Mouse (Mus musculus) MEL (cell line): ENCODE results near the gene Slc13a4. TPM values are rescaled to one million over a fixed set of nuclear protein-coding genes. Genes with fewer than 3 reads are reported as not detected.

Experiments used
- DNase-seq: peaks from one replicate; pipeline ENCODE4 v3.0.0; 2011; ENCODE audit warnings: low read depth, low spot score
- H3K27ac ChIP-seq: 2 replicates; pipeline ENCODE4 v1.5.1; 2012; ENCODE audit warnings: low read depth, mild to moderate bottlenecking, control low read depth, low read length, moderate library complexity; ENCODE audit not compliant: control insufficient read depth
- H3K27me3 ChIP-seq, 2 experiments: fragments of 150-350 bp in 1 of 2; sonication (generic) in 1 of 2; 2 replicates each; pipeline ENCODE4 v1.6.1; 2012; ENCODE audit warnings: low read length in 2 of 2, mild to moderate bottlenecking in 2 of 2, improper control_type of control experiment in 1 of 2, moderate library complexity in 1 of 2; ENCODE audit not compliant: insufficient read depth in 2 of 2, control insufficient read depth in 1 of 2
- H3K36me3 ChIP-seq, 2 experiments: 2 replicates each; pipeline ENCODE4 v1.6.1; 2012 to 2014; ENCODE audit warnings: low read length in 2 of 2, improper control_type of control experiment in 1 of 2, inconsistent platforms in 1 of 2, mild to moderate bottlenecking in 1 of 2; ENCODE audit not compliant: insufficient read depth in 2 of 2, control insufficient read depth in 1 of 2
- H3K4me1 ChIP-seq, 2 experiments: fragments of 150-350 bp in 1 of 2; sonication (generic) in 1 of 2; 2 replicates each; pipeline ENCODE4 v1.6.1; 2012; ENCODE audit warnings: low read length in 2 of 2, improper control_type of control experiment in 1 of 2, mild to moderate bottlenecking in 1 of 2; ENCODE audit not compliant: insufficient read depth in 2 of 2, control insufficient read depth in 1 of 2
- H3K4me3 ChIP-seq, 2 experiments: fragments of 150-350 bp in 1 of 2; sonication (generic) in 1 of 2; 2 replicates each; pipeline ENCODE4 v1.5.1; 2012; ENCODE audit warnings: low read depth in 2 of 2, low read length in 2 of 2, mild to moderate bottlenecking in 2 of 2, moderate library complexity in 2 of 2, control low read depth in 1 of 2, improper control_type of control experiment in 1 of 2; ENCODE audit not compliant: control insufficient read depth in 1 of 2, insufficient read depth in 1 of 2
- H3K79me2 ChIP-seq: 2 replicates; pipeline ENCODE4 v1.6.1; 2012; ENCODE audit warnings: mild to moderate bottlenecking, low read length, moderate library complexity; ENCODE audit not compliant: control insufficient read depth, poor library complexity, insufficient read depth
- H3K9ac ChIP-seq: 2 replicates; pipeline ENCODE4 v1.6.1; 2012; ENCODE audit warnings: low read depth, mild to moderate bottlenecking, control low read depth, low read length, moderate library complexity; ENCODE audit not compliant: control insufficient read depth, poor library complexity, severe bottlenecking
- H3K9me3 ChIP-seq: fragments of 150-350 bp; sonication (generic); replicated peaks from 2 replicates; pipeline ENCODE4 v1.6.1; 2012; ENCODE audit warnings: mild to moderate bottlenecking, low read length, improper control_type of control experiment, moderate library complexity; ENCODE audit not compliant: insufficient read depth
- CHD2 ChIP-seq: IDR thresholded peaks from 2 replicates; pipeline ENCODE4 v1.6.1; 2011; ENCODE audit warnings: low read length, improper control_type of control experiment
- E2F4 ChIP-seq: IDR thresholded peaks from 2 replicates; pipeline ENCODE4 v1.6.1; 2011; ENCODE audit warnings: low read depth, low read length, improper control_type of control experiment, borderline replicate concordance
- ELF1 ChIP-seq: IDR thresholded peaks from 2 replicates; pipeline ENCODE4 v1.6.1; 2014; ENCODE audit warnings: low read depth, mild to moderate bottlenecking, inconsistent platforms, low read length, improper control_type of control experiment, moderate library complexity
- EP300 ChIP-seq, 2 experiments: IDR thresholded peaks; 2 replicates each; pipeline ENCODE4 v1.6.1; 2011; ENCODE audit warnings: improper control_type of control experiment in 2 of 2, low read length in 2 of 2, low read depth in 1 of 2, mild to moderate bottlenecking in 1 of 2
- ETS1 ChIP-seq: IDR thresholded peaks from 2 replicates; pipeline ENCODE4 v1.6.1; 2012; ENCODE audit warnings: low read depth, mild to moderate bottlenecking, inconsistent platforms, low read length, improper control_type of control experiment, moderate library complexity
- GATA1 ChIP-seq: IDR thresholded peaks from 2 replicates; pipeline ENCODE4 v1.6.1; 2011; ENCODE audit warnings: low read depth, low read length, improper control_type of control experiment
- HCFC1 ChIP-seq: IDR thresholded peaks from 2 replicates; pipeline ENCODE4 v1.6.1; 2012; ENCODE audit warnings: low read depth, mild to moderate bottlenecking, inconsistent platforms, low read length, improper control_type of control experiment, moderate library complexity
- KAT2A ChIP-seq: conservative IDR thresholded peaks from 2 replicates; pipeline ENCODE4 v1.6.1; 2012; ENCODE audit warnings: low read depth, low read length, improper control_type of control experiment, inconsistent platforms
- MAFK ChIP-seq: IDR thresholded peaks from 2 replicates; pipeline ENCODE4 v1.6.1; 2011; ENCODE audit warnings: low read depth, mild to moderate bottlenecking, low read length, improper control_type of control experiment, borderline replicate concordance
- MEF2A ChIP-seq: IDR thresholded peaks from 2 replicates; pipeline ENCODE4 v1.6.1; 2014; ENCODE audit warnings: low read depth, mild to moderate bottlenecking, inconsistent platforms, low read length, improper control_type of control experiment; ENCODE audit not compliant: poor library complexity, insufficient replicate concordance, severe bottlenecking; ENCODE audit errors: extremely low read depth
- MYB ChIP-seq: IDR thresholded peaks from 2 replicates; pipeline ENCODE4 v1.6.1; 2011; ENCODE audit warnings: mild to moderate bottlenecking, low read depth, low read length, improper control_type of control experiment
- POLR2AphosphoS5 ChIP-seq: IDR thresholded peaks from 2 replicates; pipeline ENCODE4 v1.6.1; 2012; ENCODE audit warnings: low read depth, borderline replicate concordance, mild to moderate bottlenecking, inconsistent platforms, low read length, moderate library complexity, mixed read lengths
- TCF12 ChIP-seq: IDR thresholded peaks from 2 replicates; pipeline ENCODE4 v1.6.1; 2014; ENCODE audit warnings: low read depth, mild to moderate bottlenecking, inconsistent platforms, low read length, improper control_type of control experiment, moderate library complexity
- polyA plus RNA-seq, 2 experiments: library from polyadenylated mRNA; stranded (reverse) in 1 of 2; unstranded in 1 of 2; fragments of >175 nt in 1 of 2; fragments of >200 nt in 1 of 2; gene quantifications; 2 replicates each; pipeline versions ENCODE4 v1.2.1 to v1.2.4; 2012; ENCODE audit warnings: low replicate concordance in 2 of 2, low read depth in 1 of 2; ENCODE audit not compliant: insufficient read length in 2 of 2, insufficient read depth in 1 of 2, missing spikeins in 1 of 2
- total RNA-seq: library from RNA; depleted of rRNA; stranded (reverse); fragments of 300-350 nt; gene quantifications from 2 replicates; pipeline ENCODE4 v1.2.3, GENCODE M21; 2012

Gene Slc13a4
- total and polyA plus RNA-seq, 3 experiments, result 0.14 TPM; not detected in 2

DNA sequence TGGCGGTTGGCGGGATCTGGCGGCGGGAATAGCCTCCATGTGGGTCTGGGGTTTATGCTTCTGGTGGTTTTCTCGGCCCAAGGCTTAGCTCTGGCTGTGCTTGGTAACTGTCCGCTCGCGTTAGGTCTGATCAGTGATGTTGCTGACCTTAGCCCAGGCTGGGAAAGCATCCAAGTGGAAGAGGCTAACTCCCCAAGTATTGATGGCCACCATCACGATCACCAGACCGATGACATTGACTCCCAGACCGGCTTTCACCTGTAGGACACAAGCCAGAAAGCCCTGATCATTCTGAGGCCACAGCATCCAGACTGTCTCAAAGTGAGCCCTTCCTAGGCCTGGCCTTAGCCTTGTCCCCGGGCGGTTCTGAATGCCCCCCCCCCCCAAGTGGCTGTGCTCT, 39.2 kb downstream of the Slc13a4 start:
- Histone ChIP-seq H3K27me3 (no peaks in the 10 kb centered on the region; a peak in 1 of 4 replicates), H3K9me3 (no peaks in the 10 kb centered on the region), H3K36me3 (no peaks in the 10 kb centered on the region), H3K9ac (no peak overlapping the region), H3K79me2 (no peaks in the 10 kb centered on the region), H3K4me3 (no peak overlapping the region), H3K27ac (no peak overlapping the region), H3K4me1 (no peaks in the 10 kb centered on the region)
- TF ChIP-seq POLR2AphosphoS5 (no peak), GATA1 (no peak), CHD2 (no peak), E2F4 (no peak), KAT2A (no peak)
- no peak for DNase-seq

DNA sequence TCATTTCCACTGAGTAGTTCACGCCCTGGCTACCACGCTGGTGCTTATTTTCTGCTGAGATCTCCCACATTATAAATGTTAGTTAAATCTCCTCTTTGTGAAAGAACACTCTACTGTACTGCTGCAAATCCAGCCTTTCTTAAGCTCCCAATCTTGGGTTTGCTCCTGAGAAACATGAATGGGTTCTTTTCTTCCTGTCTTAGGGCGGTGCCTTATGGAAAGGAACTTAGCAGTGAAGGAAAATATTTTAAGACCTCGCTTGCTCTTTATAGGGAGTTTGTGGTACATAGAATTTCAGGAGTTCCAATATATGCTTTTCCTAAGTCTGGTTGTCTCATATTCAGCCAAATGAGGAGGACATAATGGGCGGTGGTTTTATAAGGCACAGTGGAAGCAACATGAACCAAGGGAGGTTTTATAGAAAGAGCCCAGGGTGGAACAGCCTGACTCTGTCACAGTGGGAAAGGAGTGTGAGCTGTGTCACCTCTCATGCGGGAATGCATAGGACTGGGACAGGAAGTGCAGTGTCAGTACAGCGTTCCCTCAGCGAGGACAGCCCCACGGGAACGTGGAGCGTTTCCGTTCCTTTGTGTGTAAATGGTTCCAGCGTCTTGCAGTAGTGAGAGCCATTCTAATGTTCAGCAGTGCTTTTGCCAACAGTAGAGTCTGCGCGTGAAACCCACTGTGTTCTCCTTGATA, 42.2 kb downstream of the Slc13a4 start:
- no peak for DNase-seq
- Histone ChIP-seq H3K9ac (no peak overlapping the region), H3K79me2 (no peaks in the 10 kb centered on the region), H3K4me3 (no peak overlapping the region), H3K27ac (no peak overlapping the region), H3K27me3 (no peaks in the 10 kb centered on the region), H3K4me1 (no peaks in the 10 kb centered on the region), H3K9me3 (no peaks in the 10 kb centered on the region), H3K36me3 (peaks cover 0 to 4% of the 10 kb centered on the region in 2 experiments; a peak in 2 of 4 replicates)
- TF ChIP-seq EP300 (IDR thresholded peaks at IDR 0.05; ENCODE audit: low read depth in 1 of 2, low read length in 2 of 2), result no peak
- TF ChIP-seq MEF2A, result no peak

DNA sequence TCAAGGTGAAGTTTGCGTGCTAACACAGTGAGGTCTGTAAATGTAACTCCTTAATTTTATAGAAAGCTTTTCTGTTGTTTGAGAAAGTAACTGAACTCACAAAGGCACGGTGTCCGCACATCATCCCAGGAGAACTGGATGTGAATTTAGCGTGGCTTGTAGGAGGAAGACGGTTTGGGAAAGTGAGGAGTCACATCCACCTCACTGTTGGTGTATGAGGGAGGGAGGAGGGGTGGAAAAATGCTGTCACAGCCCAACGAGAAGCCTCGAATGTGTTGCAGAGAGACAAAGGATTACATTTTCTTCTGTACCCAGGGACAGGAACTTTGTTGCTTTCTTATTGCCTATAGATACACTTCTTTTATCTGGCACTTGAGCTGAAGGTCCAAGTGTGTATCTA, 47.4 kb downstream of the Slc13a4 start:
- H3K36me3 ChIP-seq, result peaks cover 4 to 19% of the 10 kb centered on the region in 2 experiments
- H3K4me1 ChIP-seq, result peaks cover 13 to 17% of the 10 kb centered on the region in 2 experiments
- no peak overlapping the region for H3K27ac ChIP-seq
- peaks cover 12% of the 10 kb centered on the region for H3K79me2 ChIP-seq
- DNase-seq, result no peak
- no peak overlapping the region for H3K9ac ChIP-seq
- TF ChIP-seq ELF1, result no peak
- no peak for TF ChIP-seq EP300 (IDR thresholded peaks at IDR 0.05; ENCODE audit: low read depth in 1 of 2, low read length in 2 of 2)
- TF ChIP-seq HCFC1, result no peak
- no peak for TF ChIP-seq TCF12
- TF ChIP-seq MAFK, result no peak
- no peak for TF ChIP-seq ETS1
- no peak for TF ChIP-seq E2F4
- no peak for TF ChIP-seq MYB
- no peak overlapping the region for H3K4me3 ChIP-seq
- H3K9me3 ChIP-seq, result no peaks in the 10 kb centered on the region
- H3K27me3 ChIP-seq, result no peaks in the 10 kb centered on the region
